Mouse (Mus musculus) embryonic facial prominence, embryonic 12.5 days (tissue): Measurements from ENCODE around the gene Amz2. TPM values are rescaled to one million over a fixed set of nuclear protein-coding genes. Genes with fewer than 3 reads are reported as not detected.
"Not testable (repeated sequence)": the region's sequence is repeated elsewhere in the genome, so short reads cannot be mapped to it uniquely, and the experiment has no call there.

Experiments
- ATAC-seq: fragments of 200-750 bp; cut with Nextera tagmentation; 2 replicates; pipeline ENCODE4 v1.8.0; 2017; ENCODE audit not compliant: insufficient number of reproducible peaks, insufficient read depth, low FRiP score, low TSS enrichment
- H3K27ac ChIP-seq: fragments of 300-500 bp; sonication (generic); 2 replicates; pipeline ENCODE4 v1.5.1; 2016; ENCODE audit warnings: mild to moderate bottlenecking
- H3K27me3 ChIP-seq: fragments of 300-500 bp; sonication (generic); 2 replicates; pipeline ENCODE4 v1.6.1; 2016; ENCODE audit warnings: mild to moderate bottlenecking, moderate library complexity
- H3K36me3 ChIP-seq: fragments of 300-500 bp; sonication (generic); 2 replicates; pipeline ENCODE4 v1.6.1; 2016; ENCODE audit warnings: mild to moderate bottlenecking
- H3K4me1 ChIP-seq: fragments of 300-500 bp; sonication (generic); 2 replicates; pipeline ENCODE4 v1.6.1; 2016
- H3K4me2 ChIP-seq: fragments of 300-500 bp; sonication (generic); replicated peaks from 2 replicates; pipeline ENCODE4 v1.6.1; 2016; ENCODE audit warnings: mild to moderate bottlenecking, moderate library complexity
- H3K4me3 ChIP-seq: fragments of 300-500 bp; sonication (generic); 2 replicates; pipeline ENCODE4 v1.5.1; 2016; ENCODE audit warnings: mild to moderate bottlenecking
- H3K9ac ChIP-seq: fragments of 300-500 bp; sonication (generic); 2 replicates; pipeline ENCODE4 v1.6.1; 2016; ENCODE audit warnings: mild to moderate bottlenecking, moderate library complexity
- H3K9me3 ChIP-seq: fragments of 300-500 bp; sonication (generic); 2 replicates; pipeline ENCODE4 v1.6.1; 2016; ENCODE audit warnings: mild to moderate bottlenecking, moderate library complexity
- WGBS: fragments of 180-500 bp; shearing (Covaris S2); methylation state at CpG from one replicate; pipeline ENCODE4 v1.1.7; 2016; 5-methylcytosine and 5-hydroxymethylcytosine counted together
- polyA plus RNA-seq: library from polyadenylated mRNA; unstranded; fragments of >200 nt; fragmentation: Nextera tagmentation; extraction: Ambion mirVana; gene quantifications from 2 replicates; pipeline ENCODE4 v1.2.1, GENCODE M21; 2016

Gene Amz2
- polyA plus RNA-seq, 1 experiment from 2014 or later = 48.5 TPM

DNA sequence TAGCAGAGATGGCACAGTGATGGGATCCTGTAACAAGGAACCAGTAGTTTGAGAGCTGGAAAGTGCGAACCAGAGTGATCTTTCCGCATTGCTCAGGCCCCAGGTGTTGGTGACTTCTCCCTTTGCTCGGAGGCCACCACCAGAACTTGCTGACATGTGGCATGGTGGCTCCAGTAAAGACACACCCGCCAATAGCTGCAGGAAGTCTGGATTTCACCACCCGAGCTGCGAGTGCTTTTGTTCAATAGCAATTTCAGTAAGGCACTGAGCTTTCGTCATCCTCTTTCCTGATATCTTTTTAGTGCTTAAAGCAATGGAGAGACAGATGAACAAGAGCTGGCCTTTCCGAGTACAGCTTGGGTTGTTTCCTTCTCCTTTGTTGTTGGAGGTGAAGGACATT, 54.7 kb downstream of the Amz2 start:
- no peaks in the 10 kb centered on the region for H3K36me3 ChIP-seq
- peaks cover 10% of the 10 kb centered on the region; the same call in 1 of the 2 replicates for H3K27me3 ChIP-seq
- no peak for ATAC-seq
- no peaks in the 10 kb centered on the region for H3K9me3 ChIP-seq
- 0 out of 2 replicates have a peak, but pooled peaks cover 3% of the 10 kb centered on the region for H3K4me1 ChIP-seq
- WGBS = 74% methylated on average over 8 of the region's 8 CpGs
- H3K4me2 ChIP-seq = no peak overlapping the region
- H3K9ac ChIP-seq = no peak overlapping the region
- no peak overlapping the region for H3K4me3 ChIP-seq
- H3K27ac ChIP-seq = no peak overlapping the region

DNA sequence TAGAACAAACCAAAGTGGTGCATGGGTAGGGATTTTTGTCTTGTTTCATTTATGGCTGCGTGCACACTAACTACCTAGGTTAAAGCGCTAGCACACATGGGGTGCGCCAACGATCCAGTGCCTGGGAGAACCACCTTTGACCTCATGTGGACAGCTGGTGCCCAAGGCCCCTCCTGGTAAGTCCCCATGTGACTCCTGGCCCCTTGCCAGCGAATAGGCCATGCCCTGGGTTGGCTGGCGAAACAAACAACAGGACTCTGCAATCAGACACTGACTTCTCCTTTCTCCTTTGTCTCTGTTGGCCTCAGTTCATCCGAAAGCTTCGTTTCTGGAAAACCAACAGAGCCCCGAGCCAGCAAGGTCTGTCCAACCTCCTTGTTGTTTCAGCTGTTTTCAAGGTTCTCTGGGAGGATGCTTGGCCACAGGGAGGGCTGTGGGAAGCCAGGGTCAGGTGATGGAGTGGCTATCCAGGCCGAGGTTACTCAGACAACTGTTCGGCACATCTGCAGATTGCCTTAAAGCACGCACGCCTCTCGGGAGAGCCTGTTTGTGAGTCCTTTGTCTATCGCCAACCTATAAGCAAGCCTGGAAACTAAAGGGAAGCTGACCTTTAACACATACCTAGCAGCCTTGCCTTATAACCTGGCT, 59.8 kb downstream of the Amz2 start:
- WGBS = 75% methylated on average over 15 of the region's 15 CpGs

DNA sequence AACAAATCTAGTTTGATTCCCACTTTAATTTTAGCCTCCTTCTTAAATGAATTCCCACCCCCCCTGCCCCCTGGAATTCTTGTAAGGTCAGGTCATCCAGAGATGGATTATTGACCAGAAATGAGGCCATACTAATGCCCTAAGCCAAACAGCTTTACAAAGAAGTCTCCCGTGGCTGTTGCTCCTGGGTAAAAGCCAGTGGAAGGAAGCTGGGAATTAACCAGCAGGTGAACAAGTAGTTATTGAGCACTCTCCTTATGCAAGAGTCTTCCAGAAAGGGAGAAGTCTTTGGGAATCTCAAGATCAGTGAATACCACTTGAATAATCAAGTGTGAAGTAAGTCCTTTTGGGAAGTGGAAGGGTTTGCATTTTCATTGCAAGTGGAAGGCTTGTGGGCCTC, 61.4 kb downstream of the Amz2 start:
- WGBS = 51% methylated on average over 1 of the region's 1 CpGs
- H3K9me3 ChIP-seq = no peaks in the 10 kb centered on the region
- no peak for ATAC-seq
- H3K4me3 ChIP-seq = no peak overlapping the region
- no peaks in the 10 kb centered on the region for H3K36me3 ChIP-seq
- H3K4me2 ChIP-seq = no peak overlapping the region
- no peak overlapping the region for H3K27ac ChIP-seq
- H3K9ac ChIP-seq = no peak overlapping the region
- no peaks in the 10 kb centered on the region for H3K27me3 ChIP-seq
- H3K4me1 ChIP-seq = no peaks in the 10 kb centered on the region

More for the DNA sequence above, 59.8 kb downstream of the Amz2 start:
- H3K4me2 ChIP-seq = no peak overlapping the region
- ATAC-seq = no peak
- no peaks in the 10 kb centered on the region for H3K9me3 ChIP-seq
- no peak overlapping the region for H3K27ac ChIP-seq
- no peaks in the 10 kb centered on the region for H3K27me3 ChIP-seq
- H3K4me3 ChIP-seq = no peak overlapping the region
- H3K9ac ChIP-seq = no peak overlapping the region
- H3K4me1 ChIP-seq = no peaks in the 10 kb centered on the region
- H3K36me3 ChIP-seq = no peaks in the 10 kb centered on the region

DNA sequence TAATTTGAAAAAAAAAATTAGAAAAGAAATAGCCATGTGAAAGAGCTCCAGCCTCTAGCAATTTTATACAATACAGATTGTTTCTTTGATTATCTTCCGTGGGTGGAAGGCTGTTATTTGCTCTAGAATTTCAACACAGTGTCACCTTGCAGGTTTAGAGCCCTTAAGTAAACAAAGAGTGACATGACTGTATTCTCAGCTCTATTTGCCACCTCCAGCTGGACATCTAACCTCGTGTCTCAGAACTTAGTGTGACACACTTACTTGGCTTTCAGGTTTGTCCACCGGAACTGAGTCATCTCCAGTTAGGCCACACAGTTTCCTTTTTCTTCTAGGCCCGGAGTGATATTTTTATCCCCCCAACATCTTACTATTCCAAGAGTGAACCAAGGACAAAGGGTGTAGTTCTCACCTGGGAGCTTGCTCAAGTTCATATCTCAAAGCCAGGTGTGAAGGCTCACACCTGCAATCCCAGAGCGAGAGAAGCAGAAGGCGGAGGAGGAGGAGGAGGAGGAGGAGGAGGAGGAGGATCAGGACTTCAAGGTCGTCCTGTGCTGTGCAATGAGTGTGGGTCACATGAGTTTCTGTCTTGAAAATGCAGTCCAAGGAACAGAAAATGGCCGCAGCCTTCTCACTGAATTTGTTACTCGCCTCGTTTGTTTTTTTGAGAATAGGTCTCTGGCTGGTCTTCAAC, 62.4 kb downstream of the Amz2 start:
- Histone ChIP-seq H3K27ac (no peak overlapping the region), H3K27me3 (no peaks in the 10 kb centered on the region), H3K4me1 (no peaks in the 10 kb centered on the region), H3K4me2 (no peak overlapping the region), H3K9ac (no peak overlapping the region), H3K4me3 (no peak overlapping the region), H3K9me3 (no peaks in the 10 kb centered on the region), H3K36me3 (no peaks in the 10 kb centered on the region)
- no peak for ATAC-seq
- 78% methylated on average over 10 of the region's 10 CpGs for WGBS

DNA sequence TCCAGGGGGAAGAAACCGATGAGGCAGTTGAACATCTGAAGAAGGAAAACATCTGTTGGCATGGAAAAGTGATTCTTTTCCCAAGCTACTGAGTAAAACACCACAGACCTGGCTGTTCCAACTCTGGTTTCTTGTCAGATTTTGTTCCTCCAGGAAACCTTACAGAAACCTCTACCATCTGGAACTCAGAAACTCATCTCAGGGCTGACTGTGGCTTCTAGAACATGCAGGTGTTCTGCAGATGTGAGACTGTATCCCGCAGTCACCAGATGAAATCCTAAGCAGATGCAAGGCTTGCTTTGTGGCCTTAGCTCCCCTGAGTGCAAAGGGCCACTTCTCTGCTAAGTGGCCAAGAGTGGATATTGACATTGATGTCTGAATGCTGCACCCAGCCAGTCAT, 64.0 kb downstream of the Amz2 start:
- Histone ChIP-seq H3K36me3 (no peaks in the 10 kb centered on the region), H3K27me3 (no peaks in the 10 kb centered on the region), H3K9me3 (no peaks in the 10 kb centered on the region), H3K4me1 (no peaks in the 10 kb centered on the region), H3K9ac (no peak overlapping the region), H3K27ac (no peak overlapping the region), H3K4me3 (no peak overlapping the region), H3K4me2 (no peak overlapping the region)
- no peak for ATAC-seq
- WGBS = 66% methylated on average over 2 of the region's 2 CpGs

DNA sequence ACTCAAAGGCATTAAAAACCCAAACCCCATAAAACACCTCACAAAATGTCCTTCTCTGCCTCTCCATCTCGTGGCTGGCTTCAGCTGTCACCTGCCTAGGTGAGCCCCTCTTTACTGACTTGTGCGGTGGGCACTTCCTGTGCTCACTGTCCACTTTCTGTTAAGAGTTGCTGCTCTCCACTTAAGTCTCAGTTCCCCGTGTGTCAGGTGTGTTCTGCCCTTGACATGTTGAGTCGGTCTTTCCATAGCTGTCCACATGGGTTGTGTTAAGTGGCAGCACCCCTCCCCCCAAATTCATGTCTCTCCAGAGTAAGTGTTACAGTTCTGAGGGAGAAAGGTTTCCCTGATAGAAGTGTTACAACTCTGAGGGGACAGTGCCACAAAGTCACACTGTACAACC, 66.1 kb downstream of the Amz2 start:
- no peak overlapping the region for H3K9ac ChIP-seq
- no peaks in the 10 kb centered on the region for H3K27me3 ChIP-seq
- H3K9me3 ChIP-seq = no peaks in the 10 kb centered on the region
- H3K4me1 ChIP-seq = no peaks in the 10 kb centered on the region
- H3K4me3 ChIP-seq = no peak overlapping the region
- 81% methylated on average over 4 of the region's 4 CpGs for WGBS
- no peaks in the 10 kb centered on the region for H3K36me3 ChIP-seq
- no peak for ATAC-seq
- no peak overlapping the region for H3K4me2 ChIP-seq
- no peak overlapping the region for H3K27ac ChIP-seq

DNA sequence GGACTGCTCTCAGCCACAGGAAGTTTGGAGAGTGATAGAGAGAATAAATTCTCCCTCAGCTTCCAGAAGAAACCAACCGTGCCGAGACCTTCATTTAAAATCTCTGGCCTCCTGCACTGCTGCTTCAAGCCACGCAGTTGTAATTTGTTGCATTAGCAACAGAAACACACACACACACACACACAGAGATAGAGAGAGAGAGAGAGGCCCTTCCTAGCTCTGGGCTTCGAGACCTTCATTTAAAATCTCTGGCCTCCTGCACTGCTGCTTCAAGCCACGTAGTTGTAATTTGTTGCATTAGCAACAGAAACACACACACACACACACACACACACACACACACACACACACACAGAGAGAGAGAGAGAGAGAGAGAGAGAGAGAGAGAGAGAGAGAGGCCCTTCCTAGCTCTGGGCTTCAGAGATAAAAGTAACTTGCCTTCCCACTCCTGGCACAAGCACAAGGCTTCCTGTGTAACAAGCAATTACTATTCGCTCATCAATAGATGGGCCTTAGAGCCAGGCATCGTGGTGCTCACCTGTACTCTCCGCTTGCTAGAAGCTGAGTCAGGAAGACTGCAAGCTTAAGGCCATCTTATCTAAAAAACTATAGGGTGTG, 67.2 kb downstream of the Amz2 start:
- not testable (repeated sequence) for H3K27ac ChIP-seq, H3K4me3 ChIP-seq, H3K4me1 ChIP-seq, H3K9me3 ChIP-seq, H3K4me2 ChIP-seq, H3K9ac ChIP-seq, H3K36me3 ChIP-seq, ATAC-seq, H3K27me3 ChIP-seq
- WGBS = 74% methylated on average over 8 of the region's 8 CpGs

DNA sequence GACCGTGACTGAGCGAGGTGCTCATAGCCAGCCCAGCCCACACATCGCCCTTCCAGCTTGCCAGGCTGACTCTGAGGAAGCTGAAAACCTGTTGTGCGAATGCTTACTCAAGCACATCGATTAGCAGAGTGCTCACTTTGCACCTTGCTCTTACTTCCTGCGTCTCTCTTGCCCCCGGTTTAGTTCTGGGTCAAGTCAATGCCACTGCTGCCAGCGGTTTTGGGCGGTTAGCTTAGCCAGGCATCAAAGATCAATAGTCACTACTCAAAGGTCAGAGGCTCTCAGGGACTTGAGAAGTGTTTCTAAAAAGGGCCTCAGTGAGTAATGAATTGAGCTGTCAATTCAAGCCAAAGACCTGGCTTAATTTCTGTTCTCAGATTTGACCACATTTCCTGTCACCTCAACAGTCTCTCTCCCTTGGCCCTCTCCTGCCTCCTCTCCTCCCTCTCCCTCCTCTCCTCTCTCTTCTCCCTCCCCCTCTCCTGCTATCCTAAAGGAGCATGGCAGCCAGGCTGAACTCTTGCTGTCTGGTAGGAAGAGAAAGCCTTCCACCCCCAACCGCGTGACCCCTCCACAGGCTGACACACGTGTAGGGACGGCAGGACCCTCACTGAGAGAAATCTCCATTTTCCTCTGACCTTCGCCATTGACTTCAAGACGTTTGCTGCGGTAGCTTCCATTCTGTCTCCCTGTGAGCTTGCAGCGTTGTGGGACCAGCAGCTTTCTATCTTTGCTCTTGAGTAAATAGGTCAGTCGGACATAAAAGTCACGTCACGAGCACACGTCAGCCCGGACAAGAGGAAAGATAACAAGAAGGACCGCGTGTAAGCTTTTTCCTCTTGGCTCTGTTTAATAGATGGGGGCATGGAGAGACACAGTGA, 69.4 kb downstream of the Amz2 start:
- no peak for ATAC-seq
- no peak overlapping the region for H3K4me2 ChIP-seq
- H3K4me3 ChIP-seq = no peak overlapping the region
- no peak overlapping the region for H3K27ac ChIP-seq
- H3K36me3 ChIP-seq = no peaks in the 10 kb centered on the region
- H3K9me3 ChIP-seq = no peaks in the 10 kb centered on the region
- H3K9ac ChIP-seq = no peak overlapping the region
- no peaks in the 10 kb centered on the region for H3K27me3 ChIP-seq
- 70% methylated on average over 24 of the region's 24 CpGs for WGBS
- H3K4me1 ChIP-seq = no peaks in the 10 kb centered on the region

DNA sequence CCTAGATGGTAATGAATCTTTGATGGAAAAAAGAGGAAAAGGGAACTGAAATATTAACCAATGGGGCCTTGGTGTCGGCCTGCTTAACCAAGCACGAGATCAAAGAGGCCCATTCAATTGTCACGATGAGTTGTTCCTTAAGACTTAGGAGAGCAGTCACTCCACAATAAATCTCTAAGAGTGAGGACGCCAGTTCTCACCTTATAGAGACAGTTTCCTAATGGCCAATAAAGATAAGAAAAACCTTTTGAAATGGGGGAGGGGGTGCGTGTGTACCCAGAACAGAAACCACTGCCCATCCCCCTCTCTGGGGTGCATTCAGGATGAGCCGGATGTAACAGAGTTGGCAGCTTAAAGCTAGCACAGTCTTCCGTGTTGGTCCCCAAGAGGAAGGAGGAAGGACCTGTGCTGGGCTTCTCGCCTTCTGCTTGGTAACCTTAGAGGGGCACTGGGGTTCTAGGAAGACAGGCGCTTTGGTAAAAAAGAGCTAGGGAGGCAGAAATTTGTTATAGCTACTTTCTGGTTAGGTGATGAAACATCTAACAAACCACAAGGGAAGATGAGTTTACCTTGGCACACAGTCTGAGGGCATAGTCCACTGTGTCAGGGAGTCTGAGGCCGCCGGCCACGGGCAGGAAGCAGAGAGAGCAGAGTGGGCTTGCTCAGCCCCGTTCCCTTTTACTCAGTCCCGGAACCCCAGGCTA, 70.2 kb downstream of the Amz2 start:
- Histone ChIP-seq H3K4me2 (no peak overlapping the region), H3K27ac (no peak overlapping the region), H3K9me3 (no peaks in the 10 kb centered on the region), H3K4me3 (no peak overlapping the region), H3K27me3 (no peaks in the 10 kb centered on the region), H3K9ac (no peak overlapping the region), H3K4me1 (no peaks in the 10 kb centered on the region), H3K36me3 (no peaks in the 10 kb centered on the region)
- WGBS = 65% methylated on average over 14 of the region's 14 CpGs
- no peak for ATAC-seq

DNA sequence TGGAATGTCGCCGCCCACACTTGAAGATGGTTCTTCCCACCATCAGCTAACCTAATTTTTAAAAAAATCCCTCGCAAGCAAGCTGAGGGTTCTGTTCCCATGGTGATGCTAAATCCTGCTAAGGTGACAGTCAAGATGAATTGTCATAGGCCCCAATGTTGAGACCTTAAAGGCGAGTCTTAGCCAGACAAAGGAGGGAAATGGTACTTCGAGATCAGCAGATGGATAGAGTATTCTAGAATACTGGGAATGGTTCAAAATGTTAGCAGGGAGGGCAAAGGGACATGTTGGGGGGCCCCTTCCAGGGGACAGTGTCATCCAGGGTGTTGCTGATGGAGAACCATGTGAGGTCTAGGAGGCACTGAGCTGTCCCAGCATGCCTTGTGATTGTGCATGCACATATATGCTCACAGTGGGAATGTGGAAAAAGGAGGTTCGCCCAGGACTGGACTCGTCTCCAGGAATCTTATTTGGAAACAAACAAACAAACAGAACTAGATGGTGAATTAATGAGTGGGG, 70.8 kb downstream of the Amz2 start:
- ATAC-seq = no peak
- WGBS = 81% methylated on average over 7 of the region's 7 CpGs

More for the DNA sequence above, 70.8 kb downstream of the Amz2 start:
- no peak overlapping the region for H3K27ac ChIP-seq
- H3K36me3 ChIP-seq = no peaks in the 10 kb centered on the region
- H3K4me3 ChIP-seq = no peak overlapping the region
- no peak overlapping the region for H3K9ac ChIP-seq
- H3K27me3 ChIP-seq = no peaks in the 10 kb centered on the region
- H3K4me2 ChIP-seq = no peak overlapping the region
- no peaks in the 10 kb centered on the region for H3K4me1 ChIP-seq
- H3K9me3 ChIP-seq = no peaks in the 10 kb centered on the region
